Mouse (Mus musculus): ENCODE measurements around the gene Stk24. TPM values are rescaled to one million over a fixed set of nuclear protein-coding genes. Genes with fewer than 3 reads are reported as not detected.

Stk24 gene
- polyA plus RNA-seq, 1 experiment from 2014 or later: 38.4 TPM

- Histone ChIP-seq H3K36me3 (replicated peaks) (peaks cover 89% of the 10 kb centered on the region), H3K27ac (no peak overlapping the region), H3K4me3 (no peak overlapping the region), H3K4me1 (no peaks in the 10 kb centered on the region), H3K27me3 (ENCODE audit: poor library complexity, severe bottlenecking) (no peaks in the 10 kb centered on the region), H3K9me3 (no peaks in the 10 kb centered on the region)
- 91% methylated on average over 8 of the region's 8 CpGs for WGBS
- no peak for DNase-seq (ENCODE audit: extremely low spot score, low spot score)
These were observed 87.9 kb downstream of the Stk24 start for GRCm38 (mm10) chr14:121291881-121292280.

- H3K27ac ChIP-seq: no peak overlapping the region
- DNase-seq (ENCODE audit: extremely low spot score, low spot score): no peak
- no peaks in the 10 kb centered on the region for H3K4me1 ChIP-seq
- 94% methylated on average over 14 of the region's 14 CpGs for WGBS
- H3K4me3 ChIP-seq: no peak overlapping the region
- H3K36me3 ChIP-seq (replicated peaks): peaks cover 91% of the 10 kb centered on the region
- no peaks in the 10 kb centered on the region for H3K27me3 ChIP-seq (ENCODE audit: poor library complexity, severe bottlenecking)
- H3K9me3 ChIP-seq: no peaks in the 10 kb centered on the region
These were observed 94.3 kb downstream of the Stk24 start for GRCm38 (mm10) chr14:121285379-121286120.

GRCm38 (mm10) chr14:121281336-121281710, 98.5 kb downstream of the Stk24 start:
- no peaks in the 10 kb centered on the region for H3K9me3 ChIP-seq
- no peak for DNase-seq (ENCODE audit: extremely low spot score, low spot score)
- no peak overlapping the region for H3K4me3 ChIP-seq
- peaks cover 100% of the 10 kb centered on the region for H3K36me3 ChIP-seq (replicated peaks)
- H3K4me1 ChIP-seq: no peaks in the 10 kb centered on the region
- no peaks in the 10 kb centered on the region for H3K27me3 ChIP-seq (ENCODE audit: poor library complexity, severe bottlenecking)
- H3K27ac ChIP-seq: no peak overlapping the region

GRCm38 (mm10) chr14:121280601-121281335, 99.0 kb downstream of the Stk24 start:
- 92% methylated on average over 16 of the region's 16 CpGs for WGBS
- no peak overlapping the region for H3K4me3 ChIP-seq
- no peaks in the 10 kb centered on the region for H3K4me1 ChIP-seq
- DNase-seq (ENCODE audit: extremely low spot score, low spot score): no peak
- no peaks in the 10 kb centered on the region for H3K9me3 ChIP-seq
- H3K27ac ChIP-seq: no peak overlapping the region
- H3K36me3 ChIP-seq (replicated peaks): peaks cover 100% of the 10 kb centered on the region
- H3K27me3 ChIP-seq (ENCODE audit: poor library complexity, severe bottlenecking): no peaks in the 10 kb centered on the region

GRCm38 (mm10) chr14:121279106-121279505, 100.7 kb downstream of the Stk24 start:
- no peaks in the 10 kb centered on the region for H3K27me3 ChIP-seq (ENCODE audit: poor library complexity, severe bottlenecking)
- H3K4me3 ChIP-seq: no peak overlapping the region
- 38% methylated on average over 6 of the region's 6 CpGs for WGBS
- H3K36me3 ChIP-seq (replicated peaks): peaks cover 98% of the 10 kb centered on the region
- DNase-seq (ENCODE audit: extremely low spot score, low spot score): peak; percentile 82
- H3K27ac ChIP-seq: no peak overlapping the region
- no peaks in the 10 kb centered on the region for H3K4me1 ChIP-seq
- H3K9me3 ChIP-seq: no peaks in the 10 kb centered on the region

- H3K9me3 ChIP-seq: no peaks in the 10 kb centered on the region
- WGBS: 91% methylated on average over 10 of the region's 10 CpGs
- H3K4me1 ChIP-seq: no peaks in the 10 kb centered on the region
- no peaks in the 10 kb centered on the region for H3K27me3 ChIP-seq (ENCODE audit: poor library complexity, severe bottlenecking)
- no peak for DNase-seq (ENCODE audit: extremely low spot score, low spot score)
- peaks cover 98% of the 10 kb centered on the region for H3K36me3 ChIP-seq (replicated peaks)
- H3K27ac ChIP-seq: no peak overlapping the region
- H3K4me3 ChIP-seq: no peak overlapping the region
These were observed 103.8 kb downstream of the Stk24 start for GRCm38 (mm10) chr14:121276016-121276415.

- H3K27ac ChIP-seq: no peak overlapping the region
- no peaks in the 10 kb centered on the region for H3K27me3 ChIP-seq (ENCODE audit: poor library complexity, severe bottlenecking)
- no peak for DNase-seq (ENCODE audit: extremely low spot score, low spot score)
- no peaks in the 10 kb centered on the region for H3K9me3 ChIP-seq
- no peak overlapping the region for H3K4me3 ChIP-seq
- H3K4me1 ChIP-seq: no peaks in the 10 kb centered on the region
- H3K36me3 ChIP-seq (replicated peaks): peaks cover 98% of the 10 kb centered on the region
- 93% methylated on average over 12 of the region's 12 CpGs for WGBS
These were observed 104.8 kb downstream of the Stk24 start for GRCm38 (mm10) chr14:121274985-121275384.

GRCm38 (mm10) chr14:121270490-121270889, 109.3 kb downstream of the Stk24 start:
- DNase-seq (ENCODE audit: extremely low spot score, low spot score): no peak
- Histone ChIP-seq H3K27me3 (ENCODE audit: poor library complexity, severe bottlenecking) (no peaks in the 10 kb centered on the region), H3K4me3 (no peak overlapping the region), H3K9me3 (no peaks in the 10 kb centered on the region), H3K4me1 (no peaks in the 10 kb centered on the region), H3K36me3 (replicated peaks) (peaks cover 87% of the 10 kb centered on the region), H3K27ac (no peak overlapping the region)
- 91% methylated on average over 6 of the region's 6 CpGs for WGBS

- H3K36me3 ChIP-seq (replicated peaks): peaks cover 79% of the 10 kb centered on the region
- peaks cover 4% of the 10 kb centered on the region; the same call in 1 of the 2 replicates for H3K4me1 ChIP-seq
- WGBS: 87% methylated on average over 8 of the region's 8 CpGs
- no peaks in the 10 kb centered on the region for H3K9me3 ChIP-seq
- no peak for DNase-seq (ENCODE audit: extremely low spot score, low spot score)
- no peak overlapping the region for H3K4me3 ChIP-seq
- H3K27ac ChIP-seq: no peak overlapping the region
- H3K27me3 ChIP-seq (ENCODE audit: poor library complexity, severe bottlenecking): no peaks in the 10 kb centered on the region
These were observed 112.0 kb downstream of the Stk24 start for GRCm38 (mm10) chr14:121267801-121268200.

- 96% methylated on average over 6 of the region's 6 CpGs for WGBS
- H3K9me3 ChIP-seq: no peaks in the 10 kb centered on the region
- H3K4me1 ChIP-seq: peaks cover 10% of the 10 kb centered on the region
- H3K36me3 ChIP-seq (replicated peaks): peaks cover 65% of the 10 kb centered on the region
- DNase-seq (ENCODE audit: extremely low spot score, low spot score): no peak
- no peak overlapping the region for H3K4me3 ChIP-seq
- H3K27ac ChIP-seq: 0 out of 2 replicates have a peak overlapping the region, but pooled peaks have one; percentile 5
- H3K27me3 ChIP-seq (ENCODE audit: poor library complexity, severe bottlenecking): no peaks in the 10 kb centered on the region
These were observed 115.4 kb downstream of the Stk24 start for GRCm38 (mm10) chr14:121264453-121264852.

GRCm38 (mm10) chr14:121263912-121264311, 115.9 kb downstream of the Stk24 start:
- H3K4me1 ChIP-seq: peaks cover 14% of the 10 kb centered on the region
- H3K27ac ChIP-seq: no peak overlapping the region
- no peaks in the 10 kb centered on the region for H3K9me3 ChIP-seq
- 86% methylated on average over 2 of the region's 2 CpGs for WGBS
- no peak for DNase-seq (ENCODE audit: extremely low spot score, low spot score)
- no peaks in the 10 kb centered on the region for H3K27me3 ChIP-seq (ENCODE audit: poor library complexity, severe bottlenecking)
- peaks cover 64% of the 10 kb centered on the region for H3K36me3 ChIP-seq (replicated peaks)
- H3K4me3 ChIP-seq: no peak overlapping the region

GRCm38 (mm10) chr14:121262606-121263005, 117.2 kb downstream of the Stk24 start:
- Histone ChIP-seq H3K36me3 (replicated peaks) (peaks cover 59% of the 10 kb centered on the region), H3K4me1 (peaks cover 14% of the 10 kb centered on the region), H3K4me3 (no peak overlapping the region), H3K9me3 (no peaks in the 10 kb centered on the region), H3K27me3 (ENCODE audit: poor library complexity, severe bottlenecking) (no peaks in the 10 kb centered on the region), H3K27ac (no peak overlapping the region)
- WGBS: 74% methylated on average over 4 of the region's 4 CpGs
- no peak for DNase-seq (ENCODE audit: extremely low spot score, low spot score)

GRCm38 (mm10) chr14:121261229-121261879, 118.5 kb downstream of the Stk24 start:
- Histone ChIP-seq H3K9me3 (no peaks in the 10 kb centered on the region), H3K27me3 (ENCODE audit: poor library complexity, severe bottlenecking) (no peaks in the 10 kb centered on the region), H3K4me1 (peaks cover 14% of the 10 kb centered on the region), H3K36me3 (replicated peaks) (peaks cover 60% of the 10 kb centered on the region), H3K27ac (no peak overlapping the region), H3K4me3 (no peak overlapping the region)
- DNase-seq (ENCODE audit: extremely low spot score, low spot score): no peak
- WGBS: 91% methylated on average over 5 of the region's 5 CpGs

All from forebrain, embryonic 10.5 days (tissue).